11 mouse cellular contexts compared by ENCODE assay signal in the genomic region with DNA sequence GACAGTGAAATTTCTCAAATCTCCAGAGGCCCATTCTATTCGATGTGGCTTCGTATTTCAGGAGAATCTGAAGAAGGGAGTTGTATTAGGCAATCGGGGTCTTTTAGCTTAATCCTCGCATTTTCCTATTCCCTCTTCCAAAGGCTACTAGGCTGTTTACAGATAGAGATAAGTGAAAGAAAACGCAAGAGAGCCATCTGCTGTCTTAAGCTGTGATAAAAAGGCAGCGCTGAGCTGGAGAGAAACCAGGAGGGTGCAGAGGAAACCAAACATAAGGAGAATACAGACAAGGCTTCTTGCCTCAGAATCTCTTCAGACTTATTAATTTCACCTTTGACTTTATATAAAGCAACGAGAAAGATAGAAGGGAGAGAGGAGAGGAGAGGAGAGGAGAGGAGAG.
DNase-seq lines count a peak whose midpoint lies in the region; ATAC-seq and TF ChIP-seq lines count a peak whose summit lies in the region.
"Had no signal": no experiment of that assay in that cellular context is flagged by ENCODE, and none has a peak within 500 bp of the region (broad histone marks: within the 10 kb centered on the region; RNA-seq: fewer than 3 reads in every experiment).

No protein-coding gene starts in this region.

- H3K27me3 ChIP-seq in forebrain, embryonic 13.5 days = peaks cover 6% of the 10 kb centered on the region
- peaks cover 23% of the 10 kb centered on the region for H3K27me3 ChIP-seq in forebrain, embryonic 12.5 days
- H3K27me3 ChIP-seq in midbrain, embryonic 15.5 days (replicated peaks) = 0 out of 2 replicates have a peak, but pooled peaks cover 5% of the 10 kb centered on the region
- H3K27me3 ChIP-seq in thymus, adult 2 months (ENCODE audit: control insufficient read depth, insufficient read depth, low read length) = no peaks in the 10 kb centered on the region

- peak overlapping the region; percentile 35 for H3K4me2 ChIP-seq in forebrain, embryonic 13.5 days
- no peak overlapping the region for H3K4me2 ChIP-seq in forebrain, embryonic 12.5 days
- peak overlapping the region; percentile 40 for H3K4me2 ChIP-seq in midbrain, embryonic 15.5 days
- H3K4me2 ChIP-seq: embryonic facial prominence, embryonic 12.5 days; liver, embryonic 15.5 days had no signal

- TF ChIP-seq CTCF in brain, embryonic 14.5 days (IDR thresholded peaks at IDR 0.05; ENCODE audit: borderline replicate concordance, extremely low read depth, insufficient read depth, insufficient read length) = peak; percentile 29; the same call in 1 of the 2 replicates
- no peak for TF ChIP-seq CTCF in thymus, adult 2 months (IDR thresholded peaks at IDR 0.05; ENCODE audit: borderline replicate concordance, control insufficient read depth, extremely low read depth, insufficient read depth, low read length, poor library complexity)

- H3K27ac ChIP-seq in forebrain, embryonic 13.5 days = no peak overlapping the region
- no peak overlapping the region for H3K27ac ChIP-seq in forebrain, embryonic 12.5 days
- peak overlapping the region; percentile 8; the same call in 1 of the 2 replicates for H3K27ac ChIP-seq in midbrain, embryonic 15.5 days
- no peak overlapping the region for H3K27ac ChIP-seq in thymus, adult 2 months (ENCODE audit: control insufficient read depth, insufficient read depth, low read length)
- H3K27ac ChIP-seq: embryonic facial prominence, embryonic 12.5 days; liver, embryonic 15.5 days had no signal

- H3K36me3 ChIP-seq in forebrain, embryonic 13.5 days (ENCODE audit: poor library complexity, severe bottlenecking) = no peaks in the 10 kb centered on the region
- H3K36me3 ChIP-seq in forebrain, embryonic 12.5 days (replicated peaks) = no peaks in the 10 kb centered on the region
- H3K36me3 ChIP-seq in midbrain, embryonic 15.5 days (replicated peaks) = no peaks in the 10 kb centered on the region
- H3K36me3 ChIP-seq in thymus, adult 2 months (ENCODE audit: control insufficient read depth, insufficient read depth, low read length) = no peaks in the 10 kb centered on the region
- H3K36me3 ChIP-seq: embryonic facial prominence, embryonic 12.5 days; liver, embryonic 15.5 days had no signal

- no peak overlapping the region for H3K9ac ChIP-seq in forebrain, embryonic 13.5 days
- H3K9ac ChIP-seq in forebrain, embryonic 12.5 days = no peak overlapping the region
- H3K9ac ChIP-seq in midbrain, embryonic 15.5 days = no peak overlapping the region
- H3K9ac ChIP-seq: embryonic facial prominence, embryonic 12.5 days; liver, embryonic 15.5 days had no signal

- H3K4me3 ChIP-seq in forebrain, embryonic 13.5 days = no peak overlapping the region
- no peak overlapping the region for H3K4me3 ChIP-seq in forebrain, embryonic 12.5 days (replicated peaks)
- H3K4me3 ChIP-seq in midbrain, embryonic 15.5 days = peak overlapping the region; percentile 4; the same call in 1 of the 2 replicates
- H3K4me3 ChIP-seq in thymus, adult 2 months (ENCODE audit: control insufficient read depth, insufficient read depth, low read length) = no peak overlapping the region
- H3K4me3 ChIP-seq: embryonic facial prominence, embryonic 12.5 days; liver, embryonic 15.5 days had no signal

- ATAC-seq in forebrain, embryonic 13.5 days = peak; percentile 52; the same call in 1 of the 2 replicates
- ATAC-seq in forebrain, embryonic 12.5 days (ENCODE audit: low FRiP score) = no peak
- ATAC-seq in midbrain, embryonic 15.5 days (replicated peaks) = no peak; the same call in 1 of the 2 replicates

- peak; percentile 87 for DNase-seq in brain, embryonic 14.5 days (ENCODE audit: low read depth)
- DNase-seq in frontal cortex, postnatal 36 days (ENCODE audit: low spot score in 2 of 2) = peak; percentile 16 to 60
- DNase-seq in adrenal gland, postnatal 14 days = no peak
- DNase-seq in spleen, postnatal 14 days (ENCODE audit: low spot score in 2 of 2) = no peak
- DNase-seq in thymus, adult 2 months = no peak
- DNase-seq: heart, adult 11 months had no signal

- TF ChIP-seq POLR2A in brain, embryonic 14.5 days (IDR thresholded peaks at IDR 0.05; ENCODE audit: borderline replicate concordance, extremely low read depth, insufficient read depth, insufficient read length, poor library complexity, severe bottlenecking) = no peak
- TF ChIP-seq POLR2A in thymus, adult 2 months (IDR thresholded peaks at IDR 0.05; ENCODE audit: control insufficient read depth, extremely low read depth, insufficient read depth, low read length, poor library complexity) = no peak

- H3K4me1 ChIP-seq in forebrain, embryonic 13.5 days = peaks cover 23% of the 10 kb centered on the region
- H3K4me1 ChIP-seq in forebrain, embryonic 12.5 days = peaks cover 18% of the 10 kb centered on the region
- H3K4me1 ChIP-seq in midbrain, embryonic 15.5 days = peaks cover 13% of the 10 kb centered on the region
- H3K4me1 ChIP-seq in thymus, adult 2 months (replicated peaks; ENCODE audit: control insufficient read depth, insufficient read depth, low read length) = no peaks in the 10 kb centered on the region
- H3K4me1 ChIP-seq: liver, embryonic 15.5 days had no signal

- 12% methylated on average over 7 of the region's 7 CpGs for WGBS in forebrain, embryonic 13.5 days
- WGBS in forebrain, embryonic 12.5 days = 14% methylated on average over 7 of the region's 7 CpGs
- 4% methylated on average over 7 of the region's 7 CpGs for WGBS in midbrain, embryonic 15.5 days
- WGBS in thymus, adult 2 months = 27% methylated on average over 7 of the region's 7 CpGs

- H3K9me3 ChIP-seq in forebrain, embryonic 13.5 days (replicated peaks) = no peaks in the 10 kb centered on the region
- H3K9me3 ChIP-seq in forebrain, embryonic 12.5 days = no peaks in the 10 kb centered on the region
- no peaks in the 10 kb centered on the region for H3K9me3 ChIP-seq in midbrain, embryonic 15.5 days
- H3K9me3 ChIP-seq: embryonic facial prominence, embryonic 12.5 days; liver, embryonic 15.5 days had no signal

Comparison
In these comparisons a context has a peak if more than half of its experiments do, and no peak if none do; other contexts are left out.
1. DNase-seq: peak in brain, embryonic 14.5 days (single experiment) and frontal cortex, postnatal 36 days (2 of 2); none in adrenal gland, postnatal 14 days (single experiment), spleen, postnatal 14 days (0 of 2) and thymus, adult 2 months (single experiment).